Mouse (Mus musculus) layer of hippocampus, adult 9-11 months (tissue): ENCODE results near the gene Orc1.

Experiments used
- DNase-seq: peaks from one replicate; pipeline ENCODE4 v3.0.0; 2022

Orc1 gene

DNA sequence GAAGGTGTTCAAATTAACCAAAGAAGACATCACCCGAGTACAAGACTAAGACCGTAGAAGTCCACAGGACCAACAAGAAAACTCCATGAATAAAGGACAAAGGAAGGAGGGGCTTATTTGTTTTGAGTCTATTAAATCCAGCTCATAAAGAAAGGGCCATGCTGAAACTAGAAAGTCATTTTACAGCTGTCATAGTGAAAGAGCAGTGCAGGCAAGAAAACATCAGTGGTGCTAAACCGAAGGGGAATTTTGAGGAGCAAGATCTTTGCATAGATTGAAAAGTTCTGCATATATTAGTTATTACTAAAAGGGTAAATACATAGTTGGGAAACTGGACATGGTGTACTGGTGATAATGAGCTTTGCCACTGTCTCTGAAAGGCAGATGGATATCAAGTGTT lies 58.5 kb downstream of the Orc1 start:
- no peak for DNase-seq

- DNase-seq: no peak
Observed at GRCm38 (mm10) chr4:108638752-108639151, 59.5 kb downstream of the Orc1 start.

DNA sequence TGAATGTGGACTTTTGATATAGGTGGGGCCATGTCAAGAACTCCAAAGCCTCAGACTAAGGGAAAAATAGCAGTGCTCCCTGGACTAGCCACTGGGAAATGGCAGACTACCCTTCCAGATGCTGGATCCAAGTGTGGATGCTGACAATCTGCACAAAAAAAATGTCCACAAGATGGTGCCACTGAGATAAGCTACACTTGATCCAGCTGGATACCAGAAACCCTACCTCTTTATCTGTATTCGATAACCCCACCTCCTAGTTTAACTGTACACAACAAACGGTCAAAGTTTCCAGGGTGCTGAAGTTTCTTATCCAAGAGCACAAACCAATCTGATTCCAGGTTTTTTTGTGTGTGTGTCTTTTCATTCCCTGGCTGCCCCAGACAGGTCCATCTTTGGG lies 85.2 kb downstream of the Orc1 start:
- DNase-seq: peak; percentile 8
